Mouse (Mus musculus) splenic B cell, adult 2 months (primary cell): ENCODE measurements at regions not wholly inside any gene's neighbourhood (a gene's known extent, or its start where the extent isn't known, plus 50 kb on each side); places are given as distances from the start of the nearest gene placed in this dataset.
"Not testable (repeated sequence)": the region's sequence is repeated elsewhere in the genome, so short reads cannot be mapped to it uniquely, and the experiment has no call there.

Experiments used
- DNase-seq: peaks from one replicate; pipeline ENCODE4 v3.0.0-alpha.2; 2011; ENCODE audit warnings: low read depth, low spot score
- H3K27me3 ChIP-seq: 2 replicates; pipeline ENCODE4 v1.6.1; 2012; ENCODE audit warnings: mild to moderate bottlenecking, low read length, moderate library complexity, mixed read lengths; ENCODE audit not compliant: control insufficient read depth, poor library complexity, insufficient read depth, severe bottlenecking
- H3K36me3 ChIP-seq: 2 replicates; pipeline ENCODE4 v1.6.1; 2012; ENCODE audit warnings: mild to moderate bottlenecking, low read length, moderate library complexity, mixed read lengths; ENCODE audit not compliant: control insufficient read depth, poor library complexity, insufficient read depth, severe bottlenecking

GRCm38 (mm10) chr13:28858001-28858400, 95.5 kb downstream of the Sox4 start:
- Histone ChIP-seq H3K36me3 (no peaks in the 10 kb centered on the region), H3K27me3 (no peaks in the 10 kb centered on the region)
- no peak for DNase-seq

- Histone ChIP-seq H3K27me3 (no peaks in the 10 kb centered on the region), H3K36me3 (no peaks in the 10 kb centered on the region)
- DNase-seq: no peak
Observed at GRCm38 (mm10) chr13:28857201-28857600, 96.3 kb downstream of the Sox4 start.

- DNase-seq: no peak
- no peaks in the 10 kb centered on the region for H3K27me3 ChIP-seq
- H3K36me3 ChIP-seq: no peaks in the 10 kb centered on the region
Observed at GRCm38 (mm10) chr13:28856472-28856871, 97.0 kb downstream of the Sox4 start.

GRCm38 (mm10) chr13:28854247-28854646, 99.3 kb downstream of the Sox4 start:
- no peak for DNase-seq
- Histone ChIP-seq H3K36me3 (no peaks in the 10 kb centered on the region), H3K27me3 (no peaks in the 10 kb centered on the region)

GRCm38 (mm10) chr13:28848305-28848704, 105.2 kb downstream of the Sox4 start:
- H3K27me3 ChIP-seq: no peaks in the 10 kb centered on the region
- no peaks in the 10 kb centered on the region for H3K36me3 ChIP-seq
- no peak for DNase-seq

GRCm38 (mm10) chr13:28847478-28847877, 106.0 kb downstream of the Sox4 start:
- no peak for DNase-seq
- Histone ChIP-seq H3K27me3 (no peaks in the 10 kb centered on the region), H3K36me3 (no peaks in the 10 kb centered on the region)

- DNase-seq: no peak
- H3K27me3 ChIP-seq: no peaks in the 10 kb centered on the region
- no peaks in the 10 kb centered on the region for H3K36me3 ChIP-seq
Observed at GRCm38 (mm10) chr13:28844495-28844894, 109.0 kb downstream of the Sox4 start.

GRCm38 (mm10) chr13:28842811-28843210, 110.7 kb downstream of the Sox4 start:
- H3K27me3 ChIP-seq: no peaks in the 10 kb centered on the region
- peak; percentile 26 for DNase-seq
- no peaks in the 10 kb centered on the region for H3K36me3 ChIP-seq

GRCm38 (mm10) chr13:28840142-28840541, 113.4 kb downstream of the Sox4 start:
- no peak for DNase-seq
- no peaks in the 10 kb centered on the region for H3K36me3 ChIP-seq
- H3K27me3 ChIP-seq: no peaks in the 10 kb centered on the region

- Histone ChIP-seq H3K36me3 (no peaks in the 10 kb centered on the region), H3K27me3 (no peaks in the 10 kb centered on the region)
- DNase-seq: no peak
Observed at GRCm38 (mm10) chr13:28839084-28839483, 114.4 kb downstream of the Sox4 start.

GRCm38 (mm10) chr13:28838216-28838615, 115.3 kb downstream of the Sox4 start:
- Histone ChIP-seq H3K36me3 (no peaks in the 10 kb centered on the region), H3K27me3 (no peaks in the 10 kb centered on the region)
- peak; percentile 11 for DNase-seq

- DNase-seq, H3K36me3 ChIP-seq, H3K27me3 ChIP-seq: not testable (repeated sequence)
Observed at GRCm38 (mm10) chr13:28837196-28837595, 116.3 kb downstream of the Sox4 start.

GRCm38 (mm10) chr13:28833700-28834065, 119.8 kb downstream of the Sox4 start:
- no peak for DNase-seq
- Histone ChIP-seq H3K36me3 (no peaks in the 10 kb centered on the region), H3K27me3 (no peaks in the 10 kb centered on the region)

- Histone ChIP-seq H3K27me3 (no peaks in the 10 kb centered on the region), H3K36me3 (no peaks in the 10 kb centered on the region)
- DNase-seq: peak; percentile 28
Observed at GRCm38 (mm10) chr13:28832855-28833699, 120.4 kb downstream of the Sox4 start.

- H3K36me3 ChIP-seq: no peaks in the 10 kb centered on the region
- H3K27me3 ChIP-seq: no peaks in the 10 kb centered on the region
- no peak for DNase-seq
Observed at GRCm38 (mm10) chr13:28826284-28826683, 127.2 kb downstream of the Sox4 start.

GRCm38 (mm10) chr13:28823985-28824384, 129.5 kb downstream of the Sox4 start:
- Histone ChIP-seq H3K27me3 (no peaks in the 10 kb centered on the region), H3K36me3 (no peaks in the 10 kb centered on the region)
- no peak for DNase-seq
